Mouse (Mus musculus) urinary bladder, postnatal 14 days (tissue): ENCODE measurements around the gene Zscan12.
A peak's percentile ranks its signal among the peaks of the same experiment; 100 is the strongest.

Source experiments
- DNase-seq: peaks from one replicate; pipeline ENCODE4 v3.0.0; 2021; ENCODE audit warnings: low spot score

Gene Zscan12

GRCm38 (mm10) chr13:21362621-21363248, at the start of gene Zscan12:
Gene Zscan12 (plus strand): TSS chr13:21362820.
- DNase-seq: peak; percentile 91

GRCm38 (mm10) chr13:21312854-21313253, 49.8 kb upstream of the Zscan12 start:
- no peak for DNase-seq

- DNase-seq: no peak
Observed at GRCm38 (mm10) chr13:21313903-21314302, 48.7 kb upstream of the Zscan12 start.

- DNase-seq: no peak
Observed at GRCm38 (mm10) chr13:21320262-21320661, 42.4 kb upstream of the Zscan12 start.

- DNase-seq: no peak
Observed at GRCm38 (mm10) chr13:21321890-21322494, 40.6 kb upstream of the Zscan12 start.

GRCm38 (mm10) chr13:21322509-21323375, 39.9 kb upstream of the Zscan12 start:
- no peak for DNase-seq

- DNase-seq: no peak
Observed at GRCm38 (mm10) chr13:21323405-21323804, 39.2 kb upstream of the Zscan12 start.

GRCm38 (mm10) chr13:21326191-21326590, 36.4 kb upstream of the Zscan12 start:
- no peak for DNase-seq

- peak; percentile 86 for DNase-seq
Observed at GRCm38 (mm10) chr13:21326657-21327211, 35.9 kb upstream of the Zscan12 start.

GRCm38 (mm10) chr13:21327424-21327823, 35.2 kb upstream of the Zscan12 start:
- no peak for DNase-seq

- no peak for DNase-seq
Observed at GRCm38 (mm10) chr13:21346610-21347009, 16.0 kb upstream of the Zscan12 start, which contains the start of gene Olfr1367. Gene Olfr1367 (plus strand): TSS chr13:21346910.

GRCm38 (mm10) chr13:21350593-21350992, 12.0 kb upstream of the Zscan12 start:
- no peak for DNase-seq

GRCm38 (mm10) chr13:21363719-21364118, 1.1 kb downstream of the Zscan12 start:
- DNase-seq: no peak

- no peak for DNase-seq
Observed at GRCm38 (mm10) chr13:21366635-21367034, 4.0 kb downstream of the Zscan12 start.

GRCm38 (mm10) chr13:21372700-21373099, 10.1 kb downstream of the Zscan12 start:
- DNase-seq: no peak

GRCm38 (mm10) chr13:21377773-21378172, 15.2 kb downstream of the Zscan12 start:
- no peak for DNase-seq

- DNase-seq: no peak
Observed at GRCm38 (mm10) chr13:21395211-21395610, 32.6 kb downstream of the Zscan12 start.

GRCm38 (mm10) chr13:21395623-21396022, 33.0 kb downstream of the Zscan12 start:
- no peak for DNase-seq

- peak; percentile 16 for DNase-seq
Observed at GRCm38 (mm10) chr13:21396048-21396447, 33.4 kb downstream of the Zscan12 start.

GRCm38 (mm10) chr13:21397486-21397885, 34.9 kb downstream of the Zscan12 start:
- no peak for DNase-seq

GRCm38 (mm10) chr13:21401166-21401565, 38.5 kb downstream of the Zscan12 start:
- no peak for DNase-seq

GRCm38 (mm10) chr13:21401636-21402286, 39.1 kb downstream of the Zscan12 start:
- no peak for DNase-seq
